Mouse (Mus musculus) lung, embryonic 14.5 days (tissue): ENCODE data around the gene Myo15. TPM values are rescaled to one million over a fixed set of nuclear protein-coding genes. Genes with fewer than 3 reads are reported as not detected.
"Not testable (repeated sequence)": the region's sequence is repeated elsewhere in the genome, so short reads cannot be mapped to it uniquely, and the experiment has no call there.

Experiments
- ATAC-seq: fragments of 200-750 bp; cut with Nextera tagmentation; 2 replicates; pipeline ENCODE4 v1.8.0; 2017; ENCODE audit warnings: mild to moderate bottlenecking, moderate TSS enrichment, moderate library complexity; ENCODE audit not compliant: insufficient read depth
- DNase-seq: peaks from one replicate; pipeline ENCODE4 v3.0.0-alpha.2; 2015
- H3K27ac ChIP-seq: fragments of 300-500 bp; sonication (generic); 2 replicates; pipeline ENCODE4 v1.5.1; 2014; ENCODE audit warnings: low read depth, mild to moderate bottlenecking, moderate library complexity
- H3K27me3 ChIP-seq: fragments of 300-500 bp; sonication (generic); 2 replicates; pipeline ENCODE4 v1.6.1; 2014; ENCODE audit warnings: low read length, control low read depth; ENCODE audit not compliant: insufficient read depth
- H3K36me3 ChIP-seq: fragments of 300-500 bp; sonication (generic); 2 replicates; pipeline ENCODE4 v1.6.1; 2014; ENCODE audit warnings: control low read depth; ENCODE audit not compliant: insufficient read depth
- H3K4me1 ChIP-seq: fragments of 300-500 bp; sonication (generic); 2 replicates; pipeline ENCODE4 v1.6.1; 2014; ENCODE audit warnings: antibody characterized with exemption, control low read depth; ENCODE audit not compliant: insufficient read depth
- H3K4me2 ChIP-seq: fragments of 300-500 bp; sonication (generic); 2 replicates; pipeline ENCODE4 v1.6.1; 2014; ENCODE audit warnings: mild to moderate bottlenecking
- H3K4me3 ChIP-seq: fragments of 300-500 bp; sonication (generic); 2 replicates; pipeline ENCODE4 v1.5.1; 2014; ENCODE audit warnings: low read depth, low read length
- H3K9ac ChIP-seq: fragments of 300-500 bp; sonication (generic); 2 replicates; pipeline ENCODE4 v1.6.1; 2014
- H3K9me3 ChIP-seq: fragments of 300-500 bp; sonication (generic); 2 replicates; pipeline ENCODE4 v1.6.1; 2016; ENCODE audit warnings: low read depth, low read length, control low read depth
- CTCF ChIP-seq: IDR thresholded peaks from 2 replicates; pipeline ENCODE4 v1.5.1; 2016; ENCODE audit warnings: antibody characterized with exemption, low read depth
- WGBS: fragments of 180-500 bp; shearing (Covaris S2); extraction: QIAGEN DNeasy Blood & Tissue Kit; methylation state at CpG from one replicate; pipeline ENCODE4 v1.1.7; 2014; 5-methylcytosine and 5-hydroxymethylcytosine counted together
- polyA plus RNA-seq: library from polyadenylated mRNA; unstranded; fragments of >200 nt; fragmentation: Nextera tagmentation; extraction: Ambion mirVana; gene quantifications from 2 replicates; pipeline ENCODE4 v1.2.1, GENCODE M21; 2014

The Myo15 gene
- polyA plus RNA-seq, 1 experiment from 2014 or later, result 0.08 TPM

DNA sequence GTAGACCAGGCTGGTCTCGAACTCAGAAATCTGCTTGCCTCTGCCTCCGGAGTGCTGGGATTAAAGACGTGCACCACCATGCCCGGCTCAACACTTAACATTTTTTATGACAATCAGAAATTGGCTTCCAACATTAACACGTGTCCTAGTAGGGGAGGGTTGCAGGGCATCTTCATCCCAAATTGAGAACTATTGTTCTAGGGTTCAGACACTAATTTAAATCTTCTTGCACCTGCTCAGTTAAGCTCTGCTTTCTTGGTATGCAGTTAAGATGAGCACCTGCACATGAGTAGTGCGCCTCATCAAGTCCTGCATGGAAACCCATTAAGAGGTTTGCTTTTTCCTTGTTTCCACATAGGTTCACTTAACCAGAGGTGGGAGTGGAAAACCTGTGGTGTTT, 72.7 kb downstream of the Myo15 start:
- Histone ChIP-seq H3K36me3 (peaks cover 57% of the 10 kb centered on the region), H3K9ac (no peak overlapping the region), H3K4me3 (no peak overlapping the region), H3K27me3 (no peaks in the 10 kb centered on the region), H3K4me2 (0 out of 2 replicates have a peak overlapping the region, but pooled peaks have one; percentile 23), H3K27ac (no peak overlapping the region), H3K4me1 (peaks cover 16% of the 10 kb centered on the region), H3K9me3 (no peaks in the 10 kb centered on the region)
- DNase-seq (no peak), ATAC-seq (no peak)
- TF ChIP-seq CTCF, result no peak
- WGBS, result 83% methylated on average over 6 of the region's 6 CpGs

DNA sequence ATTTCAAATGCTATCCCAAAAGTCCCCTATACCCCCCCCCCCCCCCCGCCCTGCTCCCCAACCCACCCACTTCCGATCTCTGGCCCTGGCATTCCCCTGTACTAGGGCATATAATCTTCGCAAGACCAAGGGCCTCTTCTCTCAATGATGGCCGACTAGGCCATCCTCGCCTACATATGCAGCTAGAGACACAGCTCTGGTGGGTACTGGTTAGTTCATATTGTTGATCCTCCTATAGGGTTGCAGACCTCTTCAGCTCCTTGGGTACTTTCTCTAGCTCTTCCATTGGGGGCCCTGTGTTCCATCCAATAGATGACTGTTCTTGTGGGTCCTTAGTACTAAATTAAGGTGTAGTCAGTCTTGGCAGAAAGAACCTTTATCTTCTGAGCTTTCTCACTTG, 74.1 kb downstream of the Myo15 start:
- WGBS, result 91% methylated on average over 5 of the region's 5 CpGs
- Histone ChIP-seq H3K4me1 (peaks cover 16% of the 10 kb centered on the region), H3K36me3 (peaks cover 70% of the 10 kb centered on the region)
- not testable (repeated sequence) for H3K4me2 ChIP-seq, H3K4me3 ChIP-seq, H3K27me3 ChIP-seq, H3K27ac ChIP-seq, H3K9ac ChIP-seq, DNase-seq, H3K9me3 ChIP-seq, ATAC-seq

DNA sequence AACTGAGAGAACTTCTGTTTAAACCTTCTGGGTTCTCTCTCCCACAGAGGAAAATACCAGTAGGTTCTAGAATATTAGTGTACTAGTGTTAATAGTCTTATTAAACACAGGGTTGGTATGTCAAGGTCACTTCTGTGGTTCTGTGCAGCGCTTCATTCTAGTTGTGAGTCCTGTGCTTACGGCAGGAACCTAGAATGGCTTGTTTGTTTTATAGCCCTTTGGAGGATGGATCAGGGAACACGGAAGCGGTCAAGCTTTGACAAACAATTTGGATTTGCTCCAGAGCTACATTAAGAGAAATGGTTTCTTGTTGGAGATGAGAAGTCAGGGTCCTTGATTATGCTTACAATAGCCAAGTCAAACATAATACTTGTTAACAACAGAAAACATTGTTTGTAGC, 76.3 kb downstream of the Myo15 start:
- no peak overlapping the region for H3K4me3 ChIP-seq
- ATAC-seq (no peak), DNase-seq (no peak)
- no peaks in the 10 kb centered on the region for H3K27me3 ChIP-seq
- H3K9me3 ChIP-seq, result no peaks in the 10 kb centered on the region
- peaks cover 10% of the 10 kb centered on the region for H3K4me1 ChIP-seq
- H3K4me2 ChIP-seq, result no peak overlapping the region
- WGBS, result 56% methylated on average over 4 of the region's 4 CpGs
- H3K36me3 ChIP-seq, result peaks cover 76% of the 10 kb centered on the region
- no peak overlapping the region for H3K27ac ChIP-seq
- no peak overlapping the region for H3K9ac ChIP-seq
- TF ChIP-seq CTCF, result no peak

DNA sequence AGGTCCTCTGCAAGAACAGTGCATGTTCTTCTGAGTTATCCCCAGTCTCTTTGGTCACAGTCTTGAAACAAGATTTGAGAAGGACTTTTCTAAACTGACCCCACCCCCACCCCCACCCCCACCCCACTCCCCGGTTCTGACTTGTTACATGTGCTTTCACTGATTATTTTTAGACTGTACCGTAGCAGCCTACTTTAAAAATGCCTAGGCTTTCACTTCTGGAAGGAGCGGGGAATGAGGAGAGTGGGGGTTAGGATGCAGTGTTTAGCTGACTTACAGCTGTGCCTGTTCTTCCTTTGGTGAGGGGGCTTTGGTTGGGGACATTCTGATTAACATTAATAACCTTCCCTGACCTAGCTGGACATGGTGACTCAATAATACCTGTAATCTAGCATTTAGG, 79.0 kb downstream of the Myo15 start:
- Histone ChIP-seq H3K9me3 (no peaks in the 10 kb centered on the region), H3K27me3 (no peaks in the 10 kb centered on the region), H3K27ac (no peak overlapping the region), H3K4me2 (no peak overlapping the region), H3K4me3 (no peak overlapping the region), H3K36me3 (peaks cover 80% of the 10 kb centered on the region), H3K9ac (no peak overlapping the region), H3K4me1 (no peaks in the 10 kb centered on the region; the same call in 1 of the 2 replicates)
- no peak for TF ChIP-seq CTCF
- ATAC-seq, result no peak
- no peak for DNase-seq
- 81% methylated on average over 3 of the region's 3 CpGs for WGBS

DNA sequence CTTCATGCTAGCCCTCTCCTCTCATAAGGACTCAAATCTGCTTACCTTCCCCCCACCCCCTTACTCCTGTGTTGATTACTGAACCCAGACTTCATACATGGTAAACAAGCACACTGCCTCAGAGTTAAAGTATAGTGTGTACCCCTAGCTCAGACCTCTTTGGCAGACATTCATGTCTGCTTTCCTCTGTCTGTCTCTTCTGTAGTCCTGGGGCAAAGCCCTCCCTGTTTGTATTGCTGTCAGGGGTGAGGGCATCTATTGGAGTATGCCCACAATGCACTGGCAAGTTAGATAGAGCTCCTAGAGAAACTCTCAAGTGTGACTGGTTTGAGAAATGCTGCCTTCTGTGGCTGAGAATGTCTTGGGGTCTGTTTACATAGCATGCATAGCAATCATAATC, 84.0 kb downstream of the Myo15 start:
- TF ChIP-seq CTCF, result no peak

DNA sequence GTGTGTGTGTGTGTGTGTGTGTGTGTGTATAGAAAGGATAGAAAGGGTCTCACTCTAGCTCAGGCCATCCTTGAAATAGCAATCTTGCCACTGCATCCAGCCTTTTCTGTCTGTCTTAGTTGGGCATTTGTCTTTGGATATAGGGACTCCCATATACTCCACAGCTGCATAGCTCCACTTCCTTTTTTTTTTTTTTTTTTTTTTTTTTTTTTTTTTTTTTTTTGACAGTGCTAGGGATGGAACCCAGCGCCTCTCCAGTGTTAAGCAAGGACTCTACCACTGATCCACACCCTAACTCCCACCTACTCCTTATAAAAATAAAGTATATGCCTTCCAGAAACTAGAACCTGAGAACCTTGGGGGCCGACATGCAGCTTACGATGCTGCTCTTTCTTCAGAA, 88.5 kb downstream of the Myo15 start:
- no peak for DNase-seq
- no peak for TF ChIP-seq CTCF
- no peak overlapping the region for H3K4me3 ChIP-seq
- H3K9me3 ChIP-seq, result no peaks in the 10 kb centered on the region
- WGBS, result 88% methylated on average over 3 of the region's 3 CpGs
- H3K27me3 ChIP-seq, result no peaks in the 10 kb centered on the region
- H3K4me1 ChIP-seq, result no peaks in the 10 kb centered on the region
- no peak overlapping the region for H3K27ac ChIP-seq
- H3K9ac ChIP-seq, result no peak overlapping the region
- no peak for ATAC-seq
- no peak overlapping the region for H3K4me2 ChIP-seq
- H3K36me3 ChIP-seq, result peaks cover 61% of the 10 kb centered on the region

More for the DNA sequence above, 84.0 kb downstream of the Myo15 start:
- no peaks in the 10 kb centered on the region for H3K27me3 ChIP-seq
- H3K4me3 ChIP-seq, result no peak overlapping the region
- H3K4me1 ChIP-seq, result no peaks in the 10 kb centered on the region
- ATAC-seq (no peak), DNase-seq (no peak)
- no peak overlapping the region for H3K27ac ChIP-seq
- H3K4me2 ChIP-seq, result no peak overlapping the region
- peaks cover 93% of the 10 kb centered on the region for H3K36me3 ChIP-seq
- H3K9ac ChIP-seq, result no peak overlapping the region
- no peaks in the 10 kb centered on the region for H3K9me3 ChIP-seq

DNA sequence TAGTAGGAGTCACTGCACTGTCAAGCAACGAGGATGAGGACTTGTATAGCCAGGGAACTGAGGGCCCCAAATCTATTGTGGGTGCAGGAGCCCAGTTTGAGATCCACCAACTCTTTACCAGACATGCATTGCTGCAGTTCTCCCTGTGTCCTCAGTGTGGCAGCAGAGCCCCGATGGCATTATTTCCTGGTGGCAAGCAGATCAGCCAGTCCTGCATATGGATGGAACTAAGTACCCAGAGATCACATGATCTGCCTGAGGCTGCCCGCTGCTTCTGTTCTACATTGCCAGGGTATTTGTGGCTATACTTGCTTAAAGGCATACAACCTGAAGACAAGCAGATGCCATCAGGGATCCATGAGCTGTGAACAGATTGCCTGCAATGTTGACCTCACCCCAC, 90.2 kb downstream of the Myo15 start:
- peaks cover 44% of the 10 kb centered on the region for H3K36me3 ChIP-seq
- no peak for ATAC-seq
- H3K4me1 ChIP-seq, result no peaks in the 10 kb centered on the region
- H3K27ac ChIP-seq, result no peak overlapping the region
- H3K27me3 ChIP-seq, result no peaks in the 10 kb centered on the region
- H3K9me3 ChIP-seq, result no peaks in the 10 kb centered on the region
- no peak overlapping the region for H3K9ac ChIP-seq
- no peak overlapping the region for H3K4me3 ChIP-seq
- H3K4me2 ChIP-seq, result no peak overlapping the region
- 13% methylated on average over 3 of the region's 3 CpGs for WGBS
- DNase-seq, result peak; percentile 78
- TF ChIP-seq CTCF, result peak; percentile 95

DNA sequence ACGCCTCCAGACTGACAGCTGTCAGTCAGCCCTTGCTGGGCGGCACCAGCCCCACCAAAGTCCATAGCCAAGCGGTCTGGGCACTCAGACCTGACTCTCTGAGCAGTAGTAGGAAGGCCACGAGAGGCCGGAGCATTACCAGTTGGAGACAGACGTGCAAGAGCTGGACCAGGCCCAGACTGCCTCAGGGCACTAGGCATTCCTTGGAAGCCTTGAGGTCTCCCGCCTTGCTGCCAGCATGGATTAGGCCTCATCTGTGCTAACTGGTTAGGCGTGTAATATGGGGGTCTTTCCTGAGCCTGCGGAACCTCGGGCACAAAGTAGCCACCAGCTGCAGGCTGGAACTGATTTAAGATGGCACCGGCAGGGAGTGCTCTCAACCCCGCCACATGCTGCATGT, 104.9 kb downstream of the Myo15 start:
- not testable (repeated sequence) for DNase-seq, H3K9me3 ChIP-seq, H3K9ac ChIP-seq, H3K27ac ChIP-seq, H3K4me2 ChIP-seq, H3K27me3 ChIP-seq, ATAC-seq, H3K4me1 ChIP-seq, H3K36me3 ChIP-seq, H3K4me3 ChIP-seq
- 88% methylated on average over 10 of the region's 12 CpGs for WGBS

Other genes with a start within 250 kb of the Myo15 start
- gene Srebf1, start 246.8 kb upstream of the Myo15 start, polyA plus RNA-seq, result 73.9 and 77.2 TPM in 2 replicates
- 19.8 and 20.6 TPM in 2 replicates for gene Tom1l2, start 116.4 kb upstream of the Myo15 start, polyA plus RNA-seq
- gene Drc3, start 116.0 kb upstream of the Myo15 start, polyA plus RNA-seq, result 2.8 and 3.4 TPM in 2 replicates
- gene Gid4, start 52.2 kb upstream of the Myo15 start, polyA plus RNA-seq, result 26.8 and 27.1 TPM in 2 replicates
- 47.5 and 50.1 TPM in 2 replicates for gene Atpaf2, start 50.9 kb upstream of the Myo15 start, polyA plus RNA-seq
- gene Drg2, start 14.7 kb upstream of the Myo15 start, polyA plus RNA-seq, result 105 and 109 TPM in 2 replicates
- 32.3 and 33.5 TPM in 2 replicates for gene Alkbh5, start 67.0 kb downstream of the Myo15 start, polyA plus RNA-seq
- 64.6 and 69.6 TPM in 2 replicates for gene Llgl1, start 230.4 kb downstream of the Myo15 start, polyA plus RNA-seq